Mouse (Mus musculus): ENCODE measurements around the gene Wasl. TPM values are rescaled to one million over a fixed set of nuclear protein-coding genes. Genes with fewer than 3 reads are reported as not detected.

Wasl gene
- polyA plus RNA-seq, 1 experiment from 2014 or later = 60.6 TPM

GRCm38 (mm10) chr6:24641286-24641685, 23.5 kb downstream of the Wasl start:
- DNase-seq (ENCODE audit: low spot score) = no peak
- 91% methylated on average over 4 of the region's 4 CpGs for WGBS
- H3K27me3 ChIP-seq (replicated peaks; ENCODE audit: low read depth, poor library complexity, severe bottlenecking) = no peaks in the 10 kb centered on the region
- H3K4me3 ChIP-seq = no peak overlapping the region
- no peaks in the 10 kb centered on the region for H3K9me3 ChIP-seq
- no peaks in the 10 kb centered on the region for H3K4me1 ChIP-seq
- no peak overlapping the region for H3K27ac ChIP-seq (replicated peaks)
- H3K36me3 ChIP-seq (replicated peaks) = peaks cover 10% of the 10 kb centered on the region

GRCm38 (mm10) chr6:24635814-24636213, 29.0 kb downstream of the Wasl start:
- H3K27ac ChIP-seq (replicated peaks) = no peak overlapping the region
- no peak overlapping the region for H3K4me3 ChIP-seq
- peaks cover 32% of the 10 kb centered on the region for H3K36me3 ChIP-seq (replicated peaks)
- DNase-seq (ENCODE audit: low spot score) = no peak
- H3K4me1 ChIP-seq = no peaks in the 10 kb centered on the region
- no peaks in the 10 kb centered on the region for H3K9me3 ChIP-seq
- no peaks in the 10 kb centered on the region for H3K27me3 ChIP-seq (replicated peaks; ENCODE audit: low read depth, poor library complexity, severe bottlenecking)
- 97% methylated on average over 2 of the region's 2 CpGs for WGBS

DNA sequence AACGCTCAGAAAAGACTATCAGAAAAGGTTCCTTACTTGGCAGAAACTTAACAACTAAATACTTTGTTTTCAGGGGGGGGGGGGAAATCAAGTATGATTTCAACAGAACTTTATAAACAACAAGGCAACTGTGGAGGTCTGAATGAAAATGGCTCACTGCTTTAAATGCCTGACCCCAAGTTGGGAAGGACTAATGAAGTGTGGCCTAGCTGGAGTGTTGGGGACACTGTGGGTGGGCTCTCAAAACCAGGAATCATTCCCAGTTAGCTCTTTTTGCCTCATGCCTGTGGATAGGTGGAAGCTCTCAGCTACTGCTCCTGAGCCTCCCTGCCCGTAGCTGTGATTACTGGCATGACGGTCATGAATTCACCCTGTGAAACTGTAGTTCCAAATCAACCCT, 30.7 kb downstream of the Wasl start:
- WGBS = 86% methylated on average over 3 of the region's 3 CpGs
- Histone ChIP-seq H3K27me3 (replicated peaks; ENCODE audit: low read depth, poor library complexity, severe bottlenecking) (no peaks in the 10 kb centered on the region), H3K4me1 (no peaks in the 10 kb centered on the region), H3K36me3 (replicated peaks) (peaks cover 32% of the 10 kb centered on the region), H3K9me3 (no peaks in the 10 kb centered on the region), H3K4me3 (no peak overlapping the region), H3K27ac (replicated peaks) (no peak overlapping the region)
- DNase-seq (ENCODE audit: low spot score) = no peak

- H3K4me1 ChIP-seq = no peaks in the 10 kb centered on the region
- H3K27me3 ChIP-seq (replicated peaks; ENCODE audit: low read depth, poor library complexity, severe bottlenecking) = no peaks in the 10 kb centered on the region
- no peak for DNase-seq (ENCODE audit: low spot score)
- no peak overlapping the region for H3K4me3 ChIP-seq
- WGBS = 87% methylated on average over 4 of the region's 4 CpGs
- H3K9me3 ChIP-seq = no peaks in the 10 kb centered on the region
- H3K36me3 ChIP-seq (replicated peaks) = peaks cover 29% of the 10 kb centered on the region
- H3K27ac ChIP-seq (replicated peaks) = no peak overlapping the region
Measured at GRCm38 (mm10) chr6:24632061-24632460, 32.7 kb downstream of the Wasl start.

DNA sequence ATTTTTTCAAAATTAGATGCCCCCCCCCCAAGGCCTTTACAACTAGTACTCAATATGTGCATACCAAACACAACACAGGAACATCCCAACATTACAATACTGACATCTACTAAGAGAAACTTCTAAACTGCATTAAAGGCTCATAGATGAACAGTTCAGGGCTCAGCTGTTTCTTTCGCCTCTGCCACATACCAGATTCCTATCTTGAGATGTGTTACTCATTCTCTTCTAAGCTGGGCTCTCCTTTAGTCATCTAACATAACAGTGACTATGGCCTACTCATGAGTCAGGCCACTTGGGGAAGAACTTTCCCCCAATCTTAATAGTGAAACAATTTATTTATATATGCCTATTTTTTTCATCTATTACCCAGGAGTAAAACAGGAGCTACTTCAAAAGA, 36.3 kb downstream of the Wasl start:
- no peak overlapping the region for H3K4me3 ChIP-seq
- peaks cover 42% of the 10 kb centered on the region for H3K36me3 ChIP-seq (replicated peaks)
- H3K27me3 ChIP-seq (replicated peaks; ENCODE audit: low read depth, poor library complexity, severe bottlenecking) = no peaks in the 10 kb centered on the region
- no peaks in the 10 kb centered on the region for H3K4me1 ChIP-seq
- 89% methylated on average over 1 of the region's 1 CpGs for WGBS
- H3K27ac ChIP-seq (replicated peaks) = no peak overlapping the region
- DNase-seq (ENCODE audit: low spot score) = no peak
- H3K9me3 ChIP-seq = no peaks in the 10 kb centered on the region

- WGBS = 70% methylated on average over 5 of the region's 5 CpGs
Measured at GRCm38 (mm10) chr6:24627586-24628030, 37.2 kb downstream of the Wasl start.

GRCm38 (mm10) chr6:24622098-24622497, 42.7 kb downstream of the Wasl start:
- no peak for DNase-seq (ENCODE audit: low spot score)
- Histone ChIP-seq H3K9me3 (no peaks in the 10 kb centered on the region), H3K36me3 (replicated peaks) (peaks cover 67% of the 10 kb centered on the region), H3K4me3 (no peak overlapping the region), H3K27me3 (replicated peaks; ENCODE audit: low read depth, poor library complexity, severe bottlenecking) (no peaks in the 10 kb centered on the region), H3K27ac (replicated peaks) (no peak overlapping the region), H3K4me1 (no peaks in the 10 kb centered on the region)
- WGBS = 86% methylated on average over 2 of the region's 2 CpGs

More at GRCm38 (mm10) chr6:24627586-24628030, 37.2 kb downstream of the Wasl start:
- H3K4me3 ChIP-seq = no peak overlapping the region
- no peaks in the 10 kb centered on the region for H3K4me1 ChIP-seq
- H3K9me3 ChIP-seq = no peaks in the 10 kb centered on the region
- H3K36me3 ChIP-seq (replicated peaks) = peaks cover 40% of the 10 kb centered on the region
- peak; percentile 19 for DNase-seq (ENCODE audit: low spot score)
- no peak overlapping the region for H3K27ac ChIP-seq (replicated peaks)
- H3K27me3 ChIP-seq (replicated peaks; ENCODE audit: low read depth, poor library complexity, severe bottlenecking) = no peaks in the 10 kb centered on the region

- H3K27ac ChIP-seq (replicated peaks) = no peak overlapping the region
- H3K9me3 ChIP-seq = no peaks in the 10 kb centered on the region
- 92% methylated on average over 2 of the region's 2 CpGs for WGBS
- no peak overlapping the region for H3K4me3 ChIP-seq
- H3K4me1 ChIP-seq = no peaks in the 10 kb centered on the region
- no peaks in the 10 kb centered on the region for H3K27me3 ChIP-seq (replicated peaks; ENCODE audit: low read depth, poor library complexity, severe bottlenecking)
- DNase-seq (ENCODE audit: low spot score) = no peak
- H3K36me3 ChIP-seq (replicated peaks) = peaks cover 71% of the 10 kb centered on the region
Measured at GRCm38 (mm10) chr6:24620936-24621335, 43.9 kb downstream of the Wasl start.

- DNase-seq (ENCODE audit: low spot score) = no peak
- Histone ChIP-seq H3K27ac (replicated peaks) (no peak overlapping the region), H3K4me3 (no peak overlapping the region), H3K27me3 (replicated peaks; ENCODE audit: low read depth, poor library complexity, severe bottlenecking) (no peaks in the 10 kb centered on the region), H3K9me3 (no peaks in the 10 kb centered on the region), H3K36me3 (replicated peaks) (peaks cover 74% of the 10 kb centered on the region), H3K4me1 (no peaks in the 10 kb centered on the region)
- WGBS = 60% methylated on average over 6 of the region's 6 CpGs
Measured at GRCm38 (mm10) chr6:24619285-24620045, 45.3 kb downstream of the Wasl start.

- no peak for DNase-seq (ENCODE audit: low spot score)
- no peaks in the 10 kb centered on the region for H3K27me3 ChIP-seq (replicated peaks; ENCODE audit: low read depth, poor library complexity, severe bottlenecking)
- H3K4me1 ChIP-seq = no peaks in the 10 kb centered on the region
- WGBS = 87% methylated on average over 4 of the region's 4 CpGs
- no peak overlapping the region for H3K4me3 ChIP-seq
- H3K27ac ChIP-seq (replicated peaks) = no peak overlapping the region
- H3K36me3 ChIP-seq (replicated peaks) = peaks cover 73% of the 10 kb centered on the region
- no peaks in the 10 kb centered on the region for H3K9me3 ChIP-seq
Measured at GRCm38 (mm10) chr6:24616746-24617145, 48.1 kb downstream of the Wasl start.

DNA sequence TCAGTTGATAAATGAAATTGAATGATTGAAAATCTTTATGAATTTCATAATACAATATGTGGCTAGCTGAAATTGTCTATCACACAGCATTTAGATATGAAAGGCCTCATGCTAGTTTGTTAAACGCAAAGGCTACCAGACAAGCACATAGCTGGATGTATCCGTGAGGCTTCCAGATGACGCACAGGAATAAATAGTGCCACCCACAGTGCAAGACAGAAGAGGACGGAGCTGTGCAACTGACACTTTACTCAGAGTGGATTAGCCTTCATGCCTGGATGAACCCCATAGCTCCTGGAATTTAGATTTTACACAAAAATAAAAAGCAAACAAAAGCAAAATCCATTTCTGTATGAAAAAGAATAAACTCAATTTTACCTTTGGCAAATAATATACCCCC, 50.9 kb downstream of the Wasl start:
- no peak overlapping the region for H3K4me3 ChIP-seq
- no peak for DNase-seq (ENCODE audit: low spot score)
- H3K4me1 ChIP-seq = no peaks in the 10 kb centered on the region
- H3K36me3 ChIP-seq (replicated peaks) = peaks cover 64% of the 10 kb centered on the region
- WGBS = 82% methylated on average over 4 of the region's 4 CpGs
- H3K27me3 ChIP-seq (replicated peaks; ENCODE audit: low read depth, poor library complexity, severe bottlenecking) = no peaks in the 10 kb centered on the region
- no peaks in the 10 kb centered on the region for H3K9me3 ChIP-seq
- H3K27ac ChIP-seq (replicated peaks) = no peak overlapping the region

GRCm38 (mm10) chr6:24613346-24613745, 51.5 kb downstream of the Wasl start:
- Histone ChIP-seq H3K4me1 (no peaks in the 10 kb centered on the region), H3K27ac (replicated peaks) (no peak overlapping the region), H3K36me3 (replicated peaks) (peaks cover 59% of the 10 kb centered on the region), H3K9me3 (no peaks in the 10 kb centered on the region), H3K4me3 (no peak overlapping the region), H3K27me3 (replicated peaks; ENCODE audit: low read depth, poor library complexity, severe bottlenecking) (no peaks in the 10 kb centered on the region)
- WGBS = 95% methylated on average over 6 of the region's 6 CpGs
- no peak for DNase-seq (ENCODE audit: low spot score)

- 91% methylated on average over 7 of the region's 7 CpGs for WGBS
- H3K9me3 ChIP-seq = no peaks in the 10 kb centered on the region
- H3K4me3 ChIP-seq = no peak overlapping the region
- no peaks in the 10 kb centered on the region for H3K4me1 ChIP-seq
- no peak overlapping the region for H3K27ac ChIP-seq (replicated peaks)
- no peak for DNase-seq (ENCODE audit: low spot score)
- no peaks in the 10 kb centered on the region for H3K27me3 ChIP-seq (replicated peaks; ENCODE audit: low read depth, poor library complexity, severe bottlenecking)
- H3K36me3 ChIP-seq (replicated peaks) = peaks cover 48% of the 10 kb centered on the region
Measured at GRCm38 (mm10) chr6:24612074-24612755, 52.6 kb downstream of the Wasl start.

All from embryonic facial prominence, embryonic 10.5 days (tissue).